Mouse (Mus musculus): ENCODE measurements around the gene Gm49601. TPM values are rescaled to one million over a fixed set of nuclear protein-coding genes. Genes with fewer than 3 reads are reported as not detected.

The Gm49601 gene
- total and polyA plus RNA-seq, 3 experiments = 1.4 TPM; not detected in 2

DNA sequence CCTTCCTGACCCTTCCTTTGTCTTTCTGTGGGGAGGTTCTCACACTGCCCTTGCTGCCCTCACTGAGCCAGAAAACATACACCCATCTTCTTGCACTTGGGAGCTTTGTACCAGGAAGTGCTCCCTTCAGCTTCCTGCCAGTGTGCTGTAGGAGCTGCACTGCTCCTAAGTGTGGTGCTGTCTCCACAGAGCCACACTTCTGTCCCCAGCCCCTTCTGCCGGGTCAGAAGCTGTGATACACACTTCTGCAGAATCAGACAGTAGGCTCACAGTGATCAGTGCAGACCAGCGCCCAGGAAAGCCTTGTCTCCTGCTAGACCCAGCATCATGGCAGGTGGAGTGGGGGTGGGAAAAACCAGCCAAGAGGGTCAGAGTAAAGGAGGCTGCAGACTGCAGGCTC lies 6.6 kb upstream of the Gm49601 start:
- TF ChIP-seq JUN (IDR thresholded peaks at IDR 0.05; ENCODE audit: insufficient read depth, low read depth, low read length) (no peak), USF2 (conservative IDR thresholded peaks at IDR 0.05; ENCODE audit: low read depth, low read length) (no peak), HCFC1 (IDR thresholded peaks at IDR 0.05; ENCODE audit: low read depth, low read length) (no peak), UBTF (IDR thresholded peaks at IDR 0.05; ENCODE audit: low read depth, low read length) (no peak), ELF1 (IDR thresholded peaks at IDR 0.05; ENCODE audit: low read depth, low read length) (0 out of 2 replicates have a peak, but pooled peaks have one; percentile 34)
- H3K9ac ChIP-seq (ENCODE audit: insufficient read depth, low read depth) = no peak overlapping the region
- DNase-seq (ENCODE audit: extremely low read depth) = no peak
- peaks cover 2% of the 10 kb centered on the region for H3K9me3 ChIP-seq (replicated peaks; ENCODE audit: low read length)
- no peak overlapping the region for H3K4me3 ChIP-seq (replicated peaks in 1 of 3; ENCODE audit: low read depth in 2 of 3, low read length in 2 of 3, poor library complexity in 1 of 3)
- in situ Hi-C loops (cut with MboI; ENCODE audit: low pct_ligation_motif_present, low pct_unique_long_range_greater_than_20kb, low sequenced_read_pairs) (no loop called here), dilution Hi-C loops (cut with MboI; ENCODE audit: extremely low pct_ligation_motif_present, extremely low pct_unique_long_range_greater_than_20kb, low sequenced_read_pairs) (no loop called here)
- H3K4me1 ChIP-seq (ENCODE audit: control insufficient read depth in 1 of 2, insufficient read depth in 2 of 2) = peaks cover 5 to 11% of the 10 kb centered on the region in 2 experiments; a peak in 3 of 4 replicates
- H3K27me3 ChIP-seq (replicated peaks) = peaks cover 83% of the 10 kb centered on the region
- H3K36me3 ChIP-seq (replicated peaks in 1 of 2; ENCODE audit: control insufficient read depth in 1 of 2, insufficient read depth in 1 of 2, low read length in 1 of 2) = no peaks in the 10 kb centered on the region
- no peak overlapping the region for H3K27ac ChIP-seq (ENCODE audit: insufficient read depth, low read depth)
- H3K79me2 ChIP-seq (replicated peaks; ENCODE audit: control insufficient read depth, extremely low read depth, insufficient read depth, poor library complexity, severe bottlenecking) = no peaks in the 10 kb centered on the region
- H3K4me2 ChIP-seq (ENCODE audit: insufficient read depth, low read depth, poor library complexity, severe bottlenecking) = no peak overlapping the region

- H3K4me1 ChIP-seq (ENCODE audit: control insufficient read depth in 1 of 2, insufficient read depth in 2 of 2) = peaks cover 5 to 14% of the 10 kb centered on the region in 2 experiments; a peak in 3 of 4 replicates
- DNase-seq (ENCODE audit: extremely low read depth) = no peak
- no peak overlapping the region for H3K4me3 ChIP-seq (replicated peaks in 1 of 3; ENCODE audit: low read depth in 2 of 3, low read length in 2 of 3, poor library complexity in 1 of 3)
- in situ Hi-C loops (cut with MboI; ENCODE audit: low pct_ligation_motif_present, low pct_unique_long_range_greater_than_20kb, low sequenced_read_pairs) (no loop called here), dilution Hi-C loops (cut with MboI; ENCODE audit: extremely low pct_ligation_motif_present, extremely low pct_unique_long_range_greater_than_20kb, low sequenced_read_pairs) (no loop called here)
- no peak for TF ChIP-seq NELFE (IDR thresholded peaks at IDR 0.05; ENCODE audit: low read depth, low read length)
- peak in 1 of 2 experiments; percentile 52; a peak in 2 of 4 replicates for TF ChIP-seq CTCF (conservative IDR thresholded peaks at IDR 0.05 in 1 of 2, IDR thresholded peaks at IDR 0.05 in 1 of 2; ENCODE audit: low read depth in 2 of 2, low read length in 2 of 2)
- peak; percentile 86 for TF ChIP-seq ZNF384 (IDR thresholded peaks at IDR 0.05; ENCODE audit: low read depth, low read length)
- peak; percentile 43 for TF ChIP-seq SMC3 (IDR thresholded peaks at IDR 0.05; ENCODE audit: low read depth, low read length)
- TF ChIP-seq RAD21 (IDR thresholded peaks at IDR 0.05; ENCODE audit: low read depth, low read length) = peak; percentile 4
- TF ChIP-seq ZC3H11A (IDR thresholded peaks at IDR 0.05; ENCODE audit: low read depth, low read length) = no peak
- TF ChIP-seq KAT2A (IDR thresholded peaks at IDR 0.05; ENCODE audit: insufficient replicate concordance, low read length) = no peak
- H3K27ac ChIP-seq (ENCODE audit: insufficient read depth, low read depth) = no peak overlapping the region
- no peak overlapping the region for H3K9ac ChIP-seq (ENCODE audit: insufficient read depth, low read depth)
- H3K9me3 ChIP-seq (replicated peaks; ENCODE audit: low read length) = peaks cover 2% of the 10 kb centered on the region
- no peaks in the 10 kb centered on the region for H3K79me2 ChIP-seq (replicated peaks; ENCODE audit: control insufficient read depth, extremely low read depth, insufficient read depth, poor library complexity, severe bottlenecking)
- H3K36me3 ChIP-seq (replicated peaks in 1 of 2; ENCODE audit: control insufficient read depth in 1 of 2, insufficient read depth in 1 of 2, low read length in 1 of 2) = no peaks in the 10 kb centered on the region
- H3K27me3 ChIP-seq (replicated peaks) = peaks cover 84% of the 10 kb centered on the region
- H3K4me2 ChIP-seq (ENCODE audit: insufficient read depth, low read depth, poor library complexity, severe bottlenecking) = no peak overlapping the region
Measured at GRCm38 (mm10) chr16:18632059-18632458, 5.8 kb upstream of the Gm49601 start.

DNA sequence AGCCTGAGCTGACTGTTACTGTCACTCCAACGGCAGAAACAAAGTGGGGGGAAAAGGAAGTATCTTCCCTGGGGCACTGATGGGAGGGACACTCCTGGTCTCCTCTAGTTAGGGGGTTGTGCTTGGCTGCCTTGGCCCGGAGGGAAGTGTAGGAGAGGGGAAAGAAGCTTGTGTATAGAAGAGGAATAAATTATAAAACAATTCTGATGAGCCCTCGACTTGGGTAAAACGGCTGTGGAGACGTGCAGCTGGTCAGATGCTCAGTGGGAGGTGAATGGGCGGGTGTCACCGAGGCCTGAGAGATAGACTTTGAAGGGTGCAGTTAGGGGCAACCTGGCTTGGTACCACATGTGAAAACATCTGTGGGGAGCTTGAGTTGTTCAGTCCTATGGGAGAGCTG lies 4.9 kb upstream of the Gm49601 start:
- Histone ChIP-seq H3K4me2 (ENCODE audit: insufficient read depth, low read depth, poor library complexity, severe bottlenecking) (no peak overlapping the region), H3K27ac (ENCODE audit: insufficient read depth, low read depth) (no peak overlapping the region), H3K9ac (ENCODE audit: insufficient read depth, low read depth) (no peak overlapping the region), H3K36me3 (replicated peaks in 1 of 2; ENCODE audit: control insufficient read depth in 1 of 2, insufficient read depth in 1 of 2, low read length in 1 of 2) (no peaks in the 10 kb centered on the region), H3K9me3 (replicated peaks; ENCODE audit: low read length) (peaks cover 2% of the 10 kb centered on the region), H3K4me3 (replicated peaks in 1 of 3; ENCODE audit: low read depth in 2 of 3, low read length in 2 of 3, poor library complexity in 1 of 3) (no peak overlapping the region), H3K27me3 (replicated peaks) (peaks cover 84% of the 10 kb centered on the region), H3K4me1 (ENCODE audit: control insufficient read depth in 1 of 2, insufficient read depth in 2 of 2) (peaks cover 5 to 22% of the 10 kb centered on the region in 2 experiments; a peak in 3 of 4 replicates), H3K79me2 (replicated peaks; ENCODE audit: control insufficient read depth, extremely low read depth, insufficient read depth, poor library complexity, severe bottlenecking) (no peaks in the 10 kb centered on the region)
- no peak for DNase-seq (ENCODE audit: extremely low read depth)
- TF ChIP-seq SIN3A (IDR thresholded peaks at IDR 0.05; ENCODE audit: low read length) (no peak), CTCF (conservative IDR thresholded peaks at IDR 0.05 in 1 of 2, IDR thresholded peaks at IDR 0.05 in 1 of 2; ENCODE audit: low read depth in 2 of 2, low read length in 2 of 2) (no peak), E2F4 (IDR thresholded peaks at IDR 0.05; ENCODE audit: insufficient replicate concordance, low read depth, low read length) (no peak), POLR2AphosphoS2 (IDR thresholded peaks at IDR 0.05; ENCODE audit: low read depth, low read length) (no peak), MAZ (IDR thresholded peaks at IDR 0.05; ENCODE audit: low read depth, low read length) (no peak), EP300 (IDR thresholded peaks at IDR 0.05; ENCODE audit: low read length) (no peak), JUN (IDR thresholded peaks at IDR 0.05; ENCODE audit: insufficient read depth, low read depth, low read length) (no peak), TCF12 (IDR thresholded peaks at IDR 0.05; ENCODE audit: low read depth, low read length) (no peak), MXI1 (IDR thresholded peaks at IDR 0.05; ENCODE audit: low read depth, low read length) (no peak), ZC3H11A (IDR thresholded peaks at IDR 0.05; ENCODE audit: low read depth, low read length) (no peak), MAFK (IDR thresholded peaks at IDR 0.05; ENCODE audit: insufficient replicate concordance, low read length) (no peak), NELFE (IDR thresholded peaks at IDR 0.05; ENCODE audit: low read depth, low read length) (no peak), PAX5 (IDR thresholded peaks at IDR 0.05; ENCODE audit: low read length) (no peak), BHLHE40 (IDR thresholded peaks at IDR 0.05; ENCODE audit: low read depth, low read length) (no peak), ZNF384 (IDR thresholded peaks at IDR 0.05; ENCODE audit: low read depth, low read length) (no peak), USF2 (conservative IDR thresholded peaks at IDR 0.05; ENCODE audit: low read depth, low read length) (no peak), MEF2A (IDR thresholded peaks at IDR 0.05; ENCODE audit: borderline replicate concordance, low read depth, low read length) (no peak), RCOR1 (conservative IDR thresholded peaks at IDR 0.05; ENCODE audit: low read depth, low read length) (no peak), CHD2 (IDR thresholded peaks at IDR 0.05; ENCODE audit: low read length) (no peak)
- dilution Hi-C loops (cut with MboI; ENCODE audit: extremely low pct_ligation_motif_present, extremely low pct_unique_long_range_greater_than_20kb, low sequenced_read_pairs) (no loop called here), in situ Hi-C loops (cut with MboI; ENCODE audit: low pct_ligation_motif_present, low pct_unique_long_range_greater_than_20kb, low sequenced_read_pairs) (no loop called here)

All from CH12.LX (cell line).